Mouse (Mus musculus) intestine, embryonic 16.5 days (tissue): ENCODE data around the gene Uba3. TPM values are rescaled to one million over a fixed set of nuclear protein-coding genes. Genes with fewer than 3 reads are reported as not detected.

Experiments
- ATAC-seq: fragments of 200-750 bp; cut with Nextera tagmentation; 2 replicates; pipeline ENCODE4 v1.8.0; 2017; ENCODE audit warnings: moderate TSS enrichment, moderate library complexity
- H3K27ac ChIP-seq: fragments of 300-500 bp; sonication (generic); 2 replicates; pipeline ENCODE4 v1.5.1; 2014; ENCODE audit warnings: mild to moderate bottlenecking, low read length
- H3K27me3 ChIP-seq: fragments of 300-500 bp; sonication (generic); replicated peaks from 2 replicates; pipeline ENCODE4 v1.6.1; 2014; ENCODE audit warnings: low read length, control low read depth, mixed read lengths; ENCODE audit not compliant: control insufficient read depth, insufficient read depth
- H3K36me3 ChIP-seq: fragments of 300-500 bp; sonication (generic); 2 replicates; pipeline ENCODE4 v1.6.1; 2014; ENCODE audit warnings: low read length, control low read depth; ENCODE audit not compliant: control insufficient read depth, insufficient read depth
- H3K4me1 ChIP-seq: fragments of 300-500 bp; sonication (generic); 2 replicates; pipeline ENCODE4 v1.6.1; 2014; ENCODE audit warnings: low read length, control low read depth, mixed read lengths; ENCODE audit not compliant: control insufficient read depth, insufficient read depth
- H3K4me2 ChIP-seq: fragments of 300-500 bp; sonication (generic); 2 replicates; pipeline ENCODE4 v1.6.1; 2014; ENCODE audit warnings: low read depth, low read length, control low read depth
- H3K4me3 ChIP-seq: fragments of 300-500 bp; sonication (generic); 2 replicates; pipeline ENCODE4 v1.5.1; 2014; ENCODE audit warnings: mild to moderate bottlenecking, low read length
- H3K9ac ChIP-seq: fragments of 300-500 bp; sonication (generic); 2 replicates; pipeline ENCODE4 v1.6.1; 2014; ENCODE audit warnings: low read depth, low read length
- H3K9me3 ChIP-seq: fragments of 300-500 bp; sonication (generic); 2 replicates; pipeline ENCODE4 v1.6.1; 2016; ENCODE audit warnings: low read length, control low read depth; ENCODE audit not compliant: control insufficient read depth
- WGBS: fragments of 180-500 bp; shearing (Covaris S2); extraction: QIAGEN DNeasy Blood & Tissue Kit; methylation state at CpG from one replicate; pipeline ENCODE4 v1.1.7; 2014; 5-methylcytosine and 5-hydroxymethylcytosine counted together
- polyA plus RNA-seq: library from polyadenylated mRNA; unstranded; fragments of >200 nt; fragmentation: Nextera tagmentation; extraction: Ambion mirVana; gene quantifications from 2 replicates; pipeline ENCODE4 v1.2.1, GENCODE M21; 2015

Gene Uba3
- polyA plus RNA-seq, 1 experiment from 2014 or later = 53.7 TPM

DNA sequence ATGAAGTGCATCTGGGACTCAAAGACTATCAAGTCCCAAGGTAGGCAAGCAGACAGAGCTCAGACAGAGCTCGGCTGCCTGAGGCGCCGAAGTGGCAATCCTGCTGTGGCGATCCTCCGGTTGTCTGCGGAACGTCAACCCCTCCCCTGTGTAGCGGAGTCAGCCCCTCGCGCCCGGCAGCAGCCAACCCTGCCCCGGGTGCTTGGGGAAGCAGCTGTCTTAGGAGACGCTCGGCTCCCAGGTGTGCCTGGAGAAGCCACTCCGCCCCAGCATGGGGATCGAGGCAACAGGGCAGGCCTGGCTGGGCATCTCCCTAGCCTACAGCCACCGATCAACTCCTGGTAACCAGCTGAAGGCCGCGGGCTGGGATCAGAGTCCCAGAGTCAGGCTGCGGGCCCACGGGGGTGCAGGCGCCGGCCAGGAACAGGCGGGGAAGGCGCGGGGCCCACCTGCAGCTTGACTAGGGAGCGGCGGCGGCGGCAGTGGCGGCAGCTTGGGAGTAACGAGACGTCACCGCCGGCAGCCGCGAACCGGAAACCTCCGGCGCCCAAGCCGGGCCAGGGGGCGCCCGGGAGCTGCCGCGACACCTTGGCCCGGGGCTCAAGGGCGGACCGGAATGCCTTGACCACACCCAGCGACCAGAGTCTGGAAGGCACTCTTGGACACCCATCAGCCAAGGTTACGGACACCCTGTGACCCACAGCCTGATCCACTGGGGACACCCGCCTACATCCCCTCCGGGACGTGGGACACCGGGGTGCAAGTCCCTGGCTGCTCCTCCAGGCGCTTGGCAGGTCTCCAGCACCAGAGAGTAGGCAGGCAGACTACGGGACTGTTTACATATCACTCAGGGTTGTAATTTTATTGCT is 56.8 kb downstream of the Uba3 start, which contains the start of gene Eogt:
Gene Eogt (minus strand): TSS at position 800 of the 869 bp plus-strand sequence.
- under 1% methylated on average over 54 of the region's 56 CpGs for WGBS
- Histone ChIP-seq H3K9me3 (no peaks in the 10 kb centered on the region), H3K36me3 (no peaks in the 10 kb centered on the region), H3K4me1 (peaks cover 19% of the 10 kb centered on the region), H3K27ac (peak within 1 kb of the TSS; percentile 88), H3K4me2 (peak within 1 kb of the TSS; percentile 98), H3K27me3 (no peaks in the 10 kb centered on the region), H3K9ac (peak within 1 kb of the TSS; percentile 96), H3K4me3 (peak within 1 kb of the TSS; percentile 78)
- peak; percentile 93 for ATAC-seq

- Histone ChIP-seq H3K4me2 (peak overlapping the region; percentile 98), H3K27ac (peak overlapping the region; percentile 88), H3K27me3 (no peaks in the 10 kb centered on the region), H3K36me3 (no peaks in the 10 kb centered on the region), H3K9me3 (no peaks in the 10 kb centered on the region), H3K4me3 (peak overlapping the region; percentile 78), H3K9ac (peak overlapping the region; percentile 96), H3K4me1 (peaks cover 19% of the 10 kb centered on the region)
- no peak for ATAC-seq
- 21% methylated on average over 18 of the region's 18 CpGs for WGBS
These were observed 57.6 kb downstream of the Uba3 start for GRCm38 (mm10) chr6:97147755-97148382.

DNA sequence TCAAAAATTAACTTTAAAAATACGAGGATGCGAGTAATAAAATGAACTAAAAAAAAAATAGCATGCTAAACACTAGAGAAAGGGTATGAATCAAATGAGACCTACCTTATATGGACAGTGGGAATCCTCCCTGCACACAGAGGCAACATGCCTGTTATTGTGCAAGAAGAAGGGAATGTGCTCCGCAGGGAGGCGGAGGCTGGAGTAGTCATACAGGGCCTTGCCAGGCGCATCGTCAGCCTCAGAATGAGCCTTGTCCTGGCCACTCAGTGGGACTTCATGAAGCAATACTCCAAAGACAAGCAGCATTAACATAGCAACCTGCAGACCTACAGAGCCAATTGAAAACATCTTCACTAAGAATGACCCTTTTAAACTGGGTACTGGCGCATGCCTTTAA is 60.3 kb downstream of the Uba3 start:
- ATAC-seq = no peak
- Histone ChIP-seq H3K9ac (no peak overlapping the region), H3K4me1 (peaks cover 19% of the 10 kb centered on the region), H3K4me3 (no peak overlapping the region), H3K27me3 (no peaks in the 10 kb centered on the region), H3K4me2 (no peak overlapping the region), H3K27ac (no peak overlapping the region), H3K36me3 (no peaks in the 10 kb centered on the region), H3K9me3 (no peaks in the 10 kb centered on the region)
- WGBS = 89% methylated on average over 7 of the region's 7 CpGs

DNA sequence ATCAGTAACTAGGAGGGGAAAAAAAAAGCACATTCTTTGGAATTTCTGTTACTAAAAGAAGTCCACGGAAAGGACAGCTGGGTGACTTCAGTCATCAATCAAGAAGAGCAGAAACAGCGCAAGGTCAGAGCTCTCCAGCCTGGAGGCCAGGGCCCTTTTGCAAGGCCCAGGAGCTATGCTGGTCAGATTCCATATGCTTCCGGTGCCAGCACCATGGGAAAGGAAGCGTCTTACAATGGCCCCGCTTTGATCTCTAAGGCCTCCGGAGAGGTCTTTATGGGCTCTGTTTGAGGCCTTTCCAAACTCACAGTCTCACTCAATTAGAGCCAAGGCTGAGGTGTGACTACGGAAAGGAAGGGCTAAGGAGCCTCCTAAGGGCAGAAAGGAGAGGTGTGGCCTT is 61.1 kb downstream of the Uba3 start:
- WGBS = 36% methylated on average over 7 of the region's 7 CpGs
- no peaks in the 10 kb centered on the region for H3K27me3 ChIP-seq
- H3K36me3 ChIP-seq = no peaks in the 10 kb centered on the region
- no peak overlapping the region for H3K9ac ChIP-seq
- H3K9me3 ChIP-seq = no peaks in the 10 kb centered on the region
- no peak for ATAC-seq
- no peak overlapping the region for H3K4me2 ChIP-seq
- H3K4me3 ChIP-seq = no peak overlapping the region
- H3K27ac ChIP-seq = no peak overlapping the region
- H3K4me1 ChIP-seq = peaks cover 17% of the 10 kb centered on the region

GRCm38 (mm10) chr6:97142611-97143010 is 62.8 kb downstream of the Uba3 start:
- Histone ChIP-seq H3K27me3 (no peaks in the 10 kb centered on the region), H3K4me2 (no peak overlapping the region), H3K4me3 (no peak overlapping the region), H3K36me3 (no peaks in the 10 kb centered on the region), H3K4me1 (0 out of 2 replicates have a peak, but pooled peaks cover 8% of the 10 kb centered on the region), H3K27ac (no peak overlapping the region), H3K9ac (no peak overlapping the region), H3K9me3 (no peaks in the 10 kb centered on the region)
- no peak for ATAC-seq
- WGBS = 65% methylated on average over 8 of the region's 8 CpGs

DNA sequence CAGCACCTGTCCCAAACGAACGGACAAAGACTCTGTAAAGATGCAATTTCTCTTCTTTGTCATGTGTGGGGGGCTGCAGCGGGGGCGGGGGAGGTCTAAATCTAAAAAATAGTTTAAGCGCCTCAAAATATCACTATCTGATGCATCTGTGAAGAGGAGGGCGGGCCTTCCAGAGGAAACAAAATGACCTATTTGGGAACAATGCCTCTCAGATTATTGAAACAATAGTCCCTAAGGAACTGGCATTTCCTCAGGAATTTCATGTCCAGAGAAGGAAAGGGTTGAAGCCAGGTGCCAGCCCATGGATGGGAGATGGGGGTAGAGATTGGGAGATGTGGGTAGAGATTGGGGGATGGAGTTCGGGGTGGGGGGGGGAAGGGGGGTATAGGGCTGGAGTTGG is 63.6 kb downstream of the Uba3 start:
- H3K36me3 ChIP-seq = no peaks in the 10 kb centered on the region
- H3K4me2 ChIP-seq = no peak overlapping the region
- ATAC-seq = no peak
- no peaks in the 10 kb centered on the region for H3K27me3 ChIP-seq
- H3K27ac ChIP-seq = no peak overlapping the region
- 0 out of 2 replicates have a peak, but pooled peaks cover 6% of the 10 kb centered on the region for H3K4me1 ChIP-seq
- H3K9ac ChIP-seq = no peak overlapping the region
- H3K9me3 ChIP-seq = no peaks in the 10 kb centered on the region
- no peak overlapping the region for H3K4me3 ChIP-seq
- WGBS = 78% methylated on average over 7 of the region's 7 CpGs

Other genes starting within 250 kb of the Uba3 start
- 0.10 TPM in 2 replicates for gene Fam19a4, start 145.2 kb downstream of the Uba3 start, polyA plus RNA-seq
- gene Eogt, start 56.5 kb downstream of the Uba3 start, polyA plus RNA-seq = 6.7 and 7.4 TPM in 2 replicates
- gene Tmf1, start 26.5 kb downstream of the Uba3 start, polyA plus RNA-seq = 23.3 and 26.0 TPM in 2 replicates
- gene Arl6ip5, start 5.0 kb upstream of the Uba3 start, polyA plus RNA-seq = 76.4 TPM in 2 replicates
- 0.06 and 0.12 TPM in 2 replicates for gene Lmod3, start 47.1 kb upstream of the Uba3 start, polyA plus RNA-seq